Mouse (Mus musculus) adrenal gland, adult 2 months (tissue): ENCODE results near the gene Agtpbp1. TPM values are rescaled to one million over a fixed set of nuclear protein-coding genes. Genes with fewer than 3 reads are reported as not detected.

ENCODE experiments used
- DNase-seq: peaks from one replicate; pipeline ENCODE4 v3.0.0; 2021
- polyA plus RNA-seq: library from polyadenylated mRNA; depleted of rRNA; stranded (reverse); fragments of >200 nt; gene quantifications from 2 replicates; pipeline ENCODE4 v1.2.3, GENCODE M21; 2012; rRNA removed
- total RNA-seq, 2 experiments: library from RNA; stranded (reverse); gene quantifications; 2 replicates each; pipeline ENCODE4 v1.2.3; 2021

The Agtpbp1 gene
- total and polyA plus RNA-seq, 3 experiments: 4.3 to 45.7 (median 38.9) TPM

DNA sequence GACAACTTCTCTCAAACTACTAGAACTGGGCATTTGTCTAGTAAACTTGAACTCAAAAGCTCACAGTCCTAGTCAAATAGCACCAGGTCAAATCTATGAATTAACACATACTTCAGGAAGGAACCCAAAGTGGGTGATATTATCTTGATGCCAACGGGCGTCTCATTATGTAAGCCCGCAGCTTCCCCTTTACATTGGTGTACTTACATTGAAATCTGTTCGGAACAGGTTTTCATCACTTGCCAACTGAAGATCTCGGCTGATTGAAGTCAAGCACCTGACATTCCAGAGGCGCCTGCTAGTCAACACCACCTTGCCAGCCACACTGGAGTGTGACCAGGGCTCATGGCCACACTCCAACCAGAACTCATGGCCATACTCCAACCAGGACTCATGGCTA is 155.7 kb downstream of the Agtpbp1 start:
- DNase-seq: no peak

DNA sequence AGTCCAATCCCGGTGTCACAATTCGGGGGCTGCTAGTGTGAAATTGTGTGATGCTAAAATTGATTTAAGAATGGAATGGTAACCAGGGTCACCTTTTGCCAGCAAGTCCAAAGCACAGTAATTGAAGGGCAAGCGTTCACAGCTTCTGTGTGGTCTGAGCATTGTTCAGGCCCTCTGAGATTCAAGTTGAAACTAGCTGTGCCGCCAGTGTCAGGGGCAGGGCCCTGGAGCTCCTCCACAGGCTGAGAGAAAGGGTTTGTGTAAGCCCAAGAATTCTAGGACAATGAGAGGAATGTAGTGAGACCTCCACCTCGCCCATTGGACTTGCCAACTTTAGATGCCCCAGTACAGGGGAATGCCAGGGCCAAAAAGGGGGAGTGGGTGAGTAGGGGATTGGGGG is 161.2 kb downstream of the Agtpbp1 start:
- DNase-seq: no peak

DNA sequence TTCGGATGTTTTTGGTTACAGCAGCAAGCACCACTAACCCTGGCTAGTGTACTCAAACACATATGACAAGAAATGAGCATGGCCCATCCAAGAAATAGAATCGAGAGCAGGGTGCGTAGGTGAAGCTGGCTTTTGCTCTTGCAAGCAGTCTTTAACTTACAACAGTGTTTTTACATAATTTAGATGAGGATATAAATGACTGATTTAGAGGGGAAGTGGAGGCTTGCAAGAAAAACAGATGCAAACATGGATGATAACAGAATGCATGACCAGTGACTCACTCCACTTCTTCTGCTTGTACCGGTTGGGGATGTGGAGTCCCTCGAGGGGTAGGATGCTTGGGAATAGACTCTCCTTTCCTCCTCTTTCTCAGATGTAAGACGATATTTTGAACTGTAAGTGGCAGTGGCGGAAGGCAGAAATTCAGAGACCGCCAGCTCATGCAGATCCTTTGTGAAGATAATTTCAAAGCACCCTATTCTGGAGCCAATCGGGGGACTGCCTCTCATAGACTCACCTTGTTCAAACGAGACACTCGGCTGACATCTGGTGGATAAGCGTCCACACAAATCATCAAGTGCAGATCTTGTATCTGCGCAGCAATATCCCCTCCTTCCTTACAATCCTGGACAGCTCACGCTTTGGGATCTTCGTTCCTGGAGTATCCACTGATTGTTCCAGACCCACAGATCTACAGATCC is 168.3 kb downstream of the Agtpbp1 start:
- no peak for DNase-seq

DNA sequence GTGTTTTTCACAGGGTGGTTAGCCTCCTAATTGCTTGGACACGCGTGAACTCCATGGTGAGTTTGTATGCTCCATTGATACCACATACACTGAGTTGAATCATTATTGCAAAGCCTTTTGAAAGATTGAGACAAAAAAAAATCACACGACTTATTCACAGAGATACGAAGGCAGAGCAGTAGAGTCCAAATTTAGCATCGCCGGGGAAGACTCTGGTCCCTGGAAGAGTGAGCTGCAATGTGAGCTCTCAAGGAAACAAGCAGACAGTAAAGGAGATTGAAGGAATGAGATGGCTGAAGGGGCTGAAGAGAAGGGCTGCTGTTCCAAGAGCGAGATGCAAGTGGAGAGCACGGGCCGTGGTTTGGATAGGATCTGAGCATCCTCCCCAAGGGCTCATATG is 171.1 kb downstream of the Agtpbp1 start:
- no peak for DNase-seq

DNA sequence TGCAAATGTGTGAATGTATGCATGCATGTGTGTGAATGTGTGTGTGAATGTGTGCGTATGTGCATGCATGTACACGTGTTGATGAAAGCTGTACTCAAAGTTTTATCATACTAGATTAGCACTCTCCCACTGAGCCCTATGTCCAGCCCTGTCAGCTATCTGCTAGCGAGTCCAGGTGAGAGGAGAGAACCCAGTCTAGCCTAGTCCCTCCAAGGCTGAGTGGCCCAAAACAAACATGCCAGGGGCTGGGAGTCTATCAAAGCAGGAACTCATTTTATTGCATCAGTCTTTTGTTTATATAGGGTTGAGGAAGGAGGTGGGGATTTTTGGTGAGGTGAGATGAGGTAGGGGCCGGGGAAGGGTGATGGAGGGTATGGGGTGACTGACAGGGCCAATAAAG is 172.4 kb downstream of the Agtpbp1 start:
- DNase-seq: no peak

DNA sequence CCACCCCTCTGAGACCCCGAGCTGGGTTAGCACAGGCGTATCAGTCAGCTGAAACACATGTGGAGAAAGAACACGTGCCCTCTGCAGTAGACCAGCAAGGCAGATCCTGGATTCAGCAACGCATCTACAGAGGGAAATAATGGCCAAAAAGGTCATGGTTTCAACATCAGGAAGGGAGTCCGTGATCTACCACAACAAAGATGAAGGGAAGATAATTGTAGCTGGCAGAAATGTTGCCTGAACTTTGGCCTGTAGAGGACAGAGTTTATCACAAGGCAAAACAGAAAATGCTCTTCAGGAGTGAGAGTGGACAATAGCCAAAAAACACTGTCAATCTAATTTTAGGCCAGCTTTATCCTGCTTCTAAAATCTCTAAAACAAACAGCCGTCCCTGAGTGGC is 177.8 kb downstream of the Agtpbp1 start:
- no peak for DNase-seq

DNA sequence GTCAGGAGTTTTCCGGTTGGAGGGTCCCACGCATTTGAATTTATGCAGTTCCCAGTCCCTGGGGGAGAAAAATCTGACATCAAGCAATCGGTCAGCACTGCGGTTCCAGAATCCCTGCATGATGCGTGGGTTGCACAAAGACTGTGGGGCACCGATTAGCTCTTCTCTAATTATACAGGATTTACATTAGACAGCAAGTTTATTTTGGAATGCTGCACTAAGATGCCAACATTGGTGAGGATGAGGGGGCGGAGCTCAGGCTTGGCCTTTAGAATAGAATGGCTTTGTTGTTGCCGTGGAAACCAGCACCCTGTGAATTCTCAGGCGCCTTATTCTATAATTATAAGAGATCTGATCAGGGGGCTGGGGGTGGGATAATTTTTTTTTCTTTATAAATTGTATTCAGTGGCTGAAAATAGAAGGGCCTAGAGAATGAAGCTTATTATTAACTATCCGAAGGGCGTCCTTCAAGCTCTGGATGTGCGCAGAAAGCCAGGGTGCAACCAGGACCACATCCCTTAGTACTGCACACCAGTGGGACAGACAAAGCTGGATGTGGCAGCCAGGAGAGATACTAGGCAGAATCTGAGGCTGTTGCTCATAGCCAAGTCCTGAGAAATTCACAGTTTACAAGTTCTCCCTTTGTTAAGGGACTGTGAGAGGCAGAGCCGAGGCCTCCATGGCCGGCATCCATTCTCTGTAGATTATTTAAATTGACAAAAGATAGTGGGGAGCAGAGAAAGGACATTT is 182.8 kb downstream of the Agtpbp1 start:
- no peak for DNase-seq

DNA sequence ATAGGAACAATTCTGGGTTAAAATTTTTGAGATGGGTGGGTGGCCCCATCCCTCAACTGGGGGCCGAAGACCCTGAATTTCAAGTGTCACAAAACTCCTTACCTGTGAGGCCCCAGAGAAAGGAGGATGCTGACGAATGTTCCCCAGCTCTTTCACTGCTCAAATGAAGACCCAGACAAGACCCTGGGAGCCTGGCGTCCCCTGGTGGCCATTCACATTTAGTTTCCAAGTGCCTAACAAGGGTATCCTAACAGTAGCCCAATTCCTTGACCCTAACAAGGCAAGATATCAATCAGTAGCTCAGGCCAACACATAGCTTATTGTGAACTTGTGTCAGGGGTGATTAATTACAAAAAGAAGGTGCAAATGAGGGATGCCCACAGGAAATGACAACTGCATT is 187.5 kb downstream of the Agtpbp1 start:
- DNase-seq: peak; percentile 14

Other genes with a start within 250 kb of the Agtpbp1 start
- 10 to 100 TPM; 52.4 to 63.3 TPM for gene Naa35, start within 50 bp of the Agtpbp1 start, total RNA-seq
- gene Naa35, start within 50 bp of the Agtpbp1 start, polyA plus RNA-seq: 12.4 and 17.6 TPM in 2 replicates
- gene Golm1, start 90.6 kb upstream of the Agtpbp1 start, total RNA-seq: 10 to 100 TPM in 1 of 2 experiments, 1 to 10 TPM in 1; 6.7 to 10.4 TPM
- 1.2 and 1.4 TPM in 2 replicates for gene Golm1, start 90.6 kb upstream of the Agtpbp1 start, polyA plus RNA-seq
- gene 4921517D22Rik, start 108.9 kb upstream of the Agtpbp1 start, total RNA-seq: not detected
- gene 4921517D22Rik, start 108.9 kb upstream of the Agtpbp1 start, polyA plus RNA-seq: not detected in 2 replicates
- gene Spata31d1a, start 125.1 kb upstream of the Agtpbp1 start, total RNA-seq: not detected
- gene Spata31d1a, start 125.1 kb upstream of the Agtpbp1 start, polyA plus RNA-seq: not detected in 2 replicates
- gene Spata31d1b, start 127.1 kb upstream of the Agtpbp1 start, total RNA-seq: not detected
- not detected in 2 replicates for gene Spata31d1b, start 127.1 kb upstream of the Agtpbp1 start, polyA plus RNA-seq
- gene Spata31d1d, start 146.5 kb upstream of the Agtpbp1 start, total RNA-seq: not detected
- gene Spata31d1d, start 146.5 kb upstream of the Agtpbp1 start, polyA plus RNA-seq: not detected in 2 replicates
- gene 1700014D04Rik, start 161.5 kb upstream of the Agtpbp1 start, total RNA-seq: not detected
- 0.03 TPM in 1 of 2 replicates, not detected in the other for gene 1700014D04Rik, start 161.5 kb upstream of the Agtpbp1 start, polyA plus RNA-seq
- gene Isca1, start 184.6 kb upstream of the Agtpbp1 start, total RNA-seq: 100 to 1,000 TPM; 104 to 107 TPM
- 59.3 and 60.1 TPM in 2 replicates for gene Isca1, start 184.6 kb upstream of the Agtpbp1 start, polyA plus RNA-seq
- not detected for gene Gm49354, start 197.0 kb upstream of the Agtpbp1 start, total RNA-seq
- gene Gm49354, start 197.0 kb upstream of the Agtpbp1 start, polyA plus RNA-seq: not detected in 2 replicates
- gene Tut7, start 237.9 kb upstream of the Agtpbp1 start, total RNA-seq: 10 to 100 TPM; 60.9 to 79.3 TPM
- gene Tut7, start 237.9 kb upstream of the Agtpbp1 start, polyA plus RNA-seq: 14.8 and 16.4 TPM in 2 replicates